Mouse (Mus musculus): Measurements from ENCODE around the gene Ckm. TPM values are rescaled to one million over a fixed set of nuclear protein-coding genes. Genes with fewer than 3 reads are reported as not detected.

Ckm gene
- 0.25 and 0.31 TPM in 2 replicates for total RNA-seq (2017)

GRCm38 (mm10) chr7:19404476-19404875 lies at the start of gene Ckm:
Gene Ckm, plus strand, starts transcription at chr7:19404776.
- no peak for ATAC-seq (replicated peaks in 1 of 2; ENCODE audit: insufficient read depth in 1 of 2, low FRiP score in 2 of 2, low TSS enrichment in 1 of 2, low read depth in 1 of 2, poor library complexity in 2 of 2, severe bottlenecking in 2 of 2)

GRCm38 (mm10) chr7:19354991-19355390 lies 49.6 kb upstream of the Ckm start:
- no peak for ATAC-seq (replicated peaks in 1 of 2; ENCODE audit: insufficient read depth in 1 of 2, low FRiP score in 2 of 2, low TSS enrichment in 1 of 2, low read depth in 1 of 2, poor library complexity in 2 of 2, severe bottlenecking in 2 of 2)

GRCm38 (mm10) chr7:19356311-19356710 lies 48.3 kb upstream of the Ckm start:
- ATAC-seq (replicated peaks in 1 of 2; ENCODE audit: insufficient read depth in 1 of 2, low FRiP score in 2 of 2, low TSS enrichment in 1 of 2, low read depth in 1 of 2, poor library complexity in 2 of 2, severe bottlenecking in 2 of 2): no peak

GRCm38 (mm10) chr7:19357381-19358375 lies 46.9 kb upstream of the Ckm start:
- ATAC-seq (replicated peaks in 1 of 2; ENCODE audit: insufficient read depth in 1 of 2, low FRiP score in 2 of 2, low TSS enrichment in 1 of 2, low read depth in 1 of 2, poor library complexity in 2 of 2, severe bottlenecking in 2 of 2): no peak

- no peak for ATAC-seq (replicated peaks in 1 of 2; ENCODE audit: insufficient read depth in 1 of 2, low FRiP score in 2 of 2, low TSS enrichment in 1 of 2, low read depth in 1 of 2, poor library complexity in 2 of 2, severe bottlenecking in 2 of 2)
These were observed 45.9 kb upstream of the Ckm start for GRCm38 (mm10) chr7:19358634-19359033.

GRCm38 (mm10) chr7:19359299-19359891 lies 45.2 kb upstream of the Ckm start, which contains the start of the genes Cd3eap and Ppp1r13l:
Gene Cd3eap, minus strand, starts transcription at chr7:19359483.
Gene Ppp1r13l, plus strand, starts transcription at chr7:19359749.
- peak; percentile 58 to 68 for ATAC-seq (replicated peaks in 1 of 2; ENCODE audit: insufficient read depth in 1 of 2, low FRiP score in 2 of 2, low TSS enrichment in 1 of 2, low read depth in 1 of 2, poor library complexity in 2 of 2, severe bottlenecking in 2 of 2)

- peak; percentile 56 to 61; a peak in 3 of 4 replicates for ATAC-seq (replicated peaks in 1 of 2; ENCODE audit: insufficient read depth in 1 of 2, low FRiP score in 2 of 2, low TSS enrichment in 1 of 2, low read depth in 1 of 2, poor library complexity in 2 of 2, severe bottlenecking in 2 of 2)
These were observed 44.5 kb upstream of the Ckm start for GRCm38 (mm10) chr7:19359892-19360641.

- peak; percentile 47 to 65 for ATAC-seq (replicated peaks in 1 of 2; ENCODE audit: insufficient read depth in 1 of 2, low FRiP score in 2 of 2, low TSS enrichment in 1 of 2, low read depth in 1 of 2, poor library complexity in 2 of 2, severe bottlenecking in 2 of 2)
These were observed 43.6 kb upstream of the Ckm start for GRCm38 (mm10) chr7:19360944-19361343.

GRCm38 (mm10) chr7:19361720-19362119 lies 42.9 kb upstream of the Ckm start:
- peak; percentile 19 to 51; a peak in 3 of 4 replicates for ATAC-seq (replicated peaks in 1 of 2; ENCODE audit: insufficient read depth in 1 of 2, low FRiP score in 2 of 2, low TSS enrichment in 1 of 2, low read depth in 1 of 2, poor library complexity in 2 of 2, severe bottlenecking in 2 of 2)

- no peak for ATAC-seq (replicated peaks in 1 of 2; ENCODE audit: insufficient read depth in 1 of 2, low FRiP score in 2 of 2, low TSS enrichment in 1 of 2, low read depth in 1 of 2, poor library complexity in 2 of 2, severe bottlenecking in 2 of 2)
These were observed 42.3 kb upstream of the Ckm start for GRCm38 (mm10) chr7:19362276-19362675.

GRCm38 (mm10) chr7:19363881-19364280 lies 40.7 kb upstream of the Ckm start:
- ATAC-seq (replicated peaks in 1 of 2; ENCODE audit: insufficient read depth in 1 of 2, low FRiP score in 2 of 2, low TSS enrichment in 1 of 2, low read depth in 1 of 2, poor library complexity in 2 of 2, severe bottlenecking in 2 of 2): 0 out of 4 replicates have a peak, but pooled peaks of 1 of the 2 experiments have one; percentile 28

GRCm38 (mm10) chr7:19365376-19365775 lies 39.2 kb upstream of the Ckm start:
- no peak for ATAC-seq (replicated peaks in 1 of 2; ENCODE audit: insufficient read depth in 1 of 2, low FRiP score in 2 of 2, low TSS enrichment in 1 of 2, low read depth in 1 of 2, poor library complexity in 2 of 2, severe bottlenecking in 2 of 2)

GRCm38 (mm10) chr7:19368380-19368779 lies 36.2 kb upstream of the Ckm start:
- no peak for ATAC-seq (replicated peaks in 1 of 2; ENCODE audit: insufficient read depth in 1 of 2, low FRiP score in 2 of 2, low TSS enrichment in 1 of 2, low read depth in 1 of 2, poor library complexity in 2 of 2, severe bottlenecking in 2 of 2)

- peak; percentile 88 for ATAC-seq (replicated peaks in 1 of 2; ENCODE audit: insufficient read depth in 1 of 2, low FRiP score in 2 of 2, low TSS enrichment in 1 of 2, low read depth in 1 of 2, poor library complexity in 2 of 2, severe bottlenecking in 2 of 2)
These were observed 34.7 kb upstream of the Ckm start for GRCm38 (mm10) chr7:19369823-19370425.

- ATAC-seq (replicated peaks in 1 of 2; ENCODE audit: insufficient read depth in 1 of 2, low FRiP score in 2 of 2, low TSS enrichment in 1 of 2, low read depth in 1 of 2, poor library complexity in 2 of 2, severe bottlenecking in 2 of 2): no peak
These were observed 31.2 kb upstream of the Ckm start for GRCm38 (mm10) chr7:19373367-19373766.

GRCm38 (mm10) chr7:19375368-19375767 lies 29.2 kb upstream of the Ckm start:
- no peak for ATAC-seq (replicated peaks in 1 of 2; ENCODE audit: insufficient read depth in 1 of 2, low FRiP score in 2 of 2, low TSS enrichment in 1 of 2, low read depth in 1 of 2, poor library complexity in 2 of 2, severe bottlenecking in 2 of 2)

GRCm38 (mm10) chr7:19376019-19376418 lies 28.6 kb upstream of the Ckm start:
- no peak for ATAC-seq (replicated peaks in 1 of 2; ENCODE audit: insufficient read depth in 1 of 2, low FRiP score in 2 of 2, low TSS enrichment in 1 of 2, low read depth in 1 of 2, poor library complexity in 2 of 2, severe bottlenecking in 2 of 2)

Measured in hematopoietic stem cell, adult 5-6 weeks (primary cell).